Mouse (Mus musculus) embryonic facial prominence, embryonic 12.5 days (tissue): Measurements from ENCODE around the gene Pcolce2. TPM values are rescaled to one million over a fixed set of nuclear protein-coding genes. Genes with fewer than 3 reads are reported as not detected.

Experiments
- ATAC-seq: fragments of 200-750 bp; cut with Nextera tagmentation; 2 replicates; pipeline ENCODE4 v1.8.0; 2017; ENCODE audit not compliant: insufficient number of reproducible peaks, insufficient read depth, low FRiP score, low TSS enrichment
- H3K27ac ChIP-seq: fragments of 300-500 bp; sonication (generic); 2 replicates; pipeline ENCODE4 v1.5.1; 2016; ENCODE audit warnings: mild to moderate bottlenecking
- H3K27me3 ChIP-seq: fragments of 300-500 bp; sonication (generic); 2 replicates; pipeline ENCODE4 v1.6.1; 2016; ENCODE audit warnings: mild to moderate bottlenecking, moderate library complexity
- H3K36me3 ChIP-seq: fragments of 300-500 bp; sonication (generic); 2 replicates; pipeline ENCODE4 v1.6.1; 2016; ENCODE audit warnings: mild to moderate bottlenecking
- H3K4me1 ChIP-seq: fragments of 300-500 bp; sonication (generic); 2 replicates; pipeline ENCODE4 v1.6.1; 2016
- H3K4me2 ChIP-seq: fragments of 300-500 bp; sonication (generic); replicated peaks from 2 replicates; pipeline ENCODE4 v1.6.1; 2016; ENCODE audit warnings: mild to moderate bottlenecking, moderate library complexity
- H3K4me3 ChIP-seq: fragments of 300-500 bp; sonication (generic); 2 replicates; pipeline ENCODE4 v1.5.1; 2016; ENCODE audit warnings: mild to moderate bottlenecking
- H3K9ac ChIP-seq: fragments of 300-500 bp; sonication (generic); 2 replicates; pipeline ENCODE4 v1.6.1; 2016; ENCODE audit warnings: mild to moderate bottlenecking, moderate library complexity
- H3K9me3 ChIP-seq: fragments of 300-500 bp; sonication (generic); 2 replicates; pipeline ENCODE4 v1.6.1; 2016; ENCODE audit warnings: mild to moderate bottlenecking, moderate library complexity
- WGBS: fragments of 180-500 bp; shearing (Covaris S2); methylation state at CpG from one replicate; pipeline ENCODE4 v1.1.7; 2016; 5-methylcytosine and 5-hydroxymethylcytosine counted together
- polyA plus RNA-seq: library from polyadenylated mRNA; unstranded; fragments of >200 nt; fragmentation: Nextera tagmentation; extraction: Ambion mirVana; gene quantifications from 2 replicates; pipeline ENCODE4 v1.2.1, GENCODE M21; 2016

The Pcolce2 gene
- polyA plus RNA-seq, 1 experiment from 2014 or later: 6.7 TPM

DNA sequence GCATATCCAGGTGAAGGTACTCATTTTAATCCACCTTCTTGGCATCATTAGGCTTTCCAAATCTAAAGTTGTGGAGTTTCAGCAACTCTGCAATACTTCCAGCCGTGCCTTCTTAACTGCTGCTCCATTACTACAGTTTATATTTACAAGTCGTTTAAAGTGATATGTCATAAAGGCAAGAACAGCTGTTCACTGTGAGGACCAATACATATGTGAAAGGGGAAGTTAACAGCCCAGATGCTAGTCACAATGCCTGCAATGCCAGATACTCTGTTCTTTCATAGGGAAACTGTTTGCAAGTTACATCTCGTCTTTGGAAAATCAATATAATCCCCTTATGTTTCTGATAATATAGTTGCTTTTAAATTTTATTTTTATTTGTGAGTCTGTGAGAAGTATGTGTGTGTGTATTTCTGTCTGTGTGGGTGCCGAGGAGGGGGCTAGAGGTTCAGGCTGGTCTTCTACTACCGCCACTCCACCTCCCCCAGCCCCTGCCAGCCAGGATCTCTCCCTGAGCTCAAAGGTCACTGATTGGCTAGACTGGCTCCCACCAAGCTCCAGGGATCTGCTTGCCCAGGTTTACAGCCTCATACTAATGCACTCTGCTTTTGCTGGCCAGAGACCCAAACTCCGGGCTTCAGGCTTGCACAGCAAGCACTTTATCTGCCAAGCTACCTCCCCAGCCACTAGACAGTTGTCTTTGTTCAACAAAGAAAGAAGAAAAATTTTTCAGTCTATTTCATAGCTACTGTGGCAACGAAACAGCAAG lies 107.6 kb downstream of the Pcolce2 start:
- Histone ChIP-seq H3K4me2 (no peak overlapping the region), H3K27ac (no peak overlapping the region), H3K9ac (no peak overlapping the region), H3K4me3 (no peak overlapping the region), H3K4me1 (no peaks in the 10 kb centered on the region), H3K27me3 (peaks cover 9% of the 10 kb centered on the region), H3K36me3 (no peaks in the 10 kb centered on the region), H3K9me3 (no peaks in the 10 kb centered on the region)
- no peak for ATAC-seq
- WGBS: 70% methylated on average over 7 of the region's 7 CpGs

DNA sequence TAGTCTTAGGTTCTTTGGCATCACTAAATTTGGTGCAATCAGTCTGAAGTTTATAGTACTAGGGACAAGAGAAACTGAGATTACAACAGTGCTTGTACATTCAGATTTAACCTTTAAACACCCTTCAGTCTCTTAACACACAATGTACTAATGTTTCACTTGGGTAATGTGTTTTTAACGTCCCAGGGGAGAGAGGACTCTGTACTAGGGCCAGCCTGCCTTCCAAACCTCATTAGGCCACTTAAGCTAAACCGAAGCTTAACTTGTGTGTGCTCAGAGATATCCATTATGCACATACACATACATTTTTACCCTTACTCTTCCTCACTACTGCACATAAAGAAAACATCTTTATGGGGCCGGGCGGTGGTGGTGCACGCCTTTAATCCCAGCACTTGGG lies 109.9 kb downstream of the Pcolce2 start:
- Histone ChIP-seq H3K36me3 (no peaks in the 10 kb centered on the region), H3K27me3 (peaks cover 9% of the 10 kb centered on the region), H3K9me3 (no peaks in the 10 kb centered on the region), H3K4me3 (no peak overlapping the region), H3K9ac (no peak overlapping the region), H3K4me1 (peaks cover 4% of the 10 kb centered on the region; the same call in 1 of the 2 replicates), H3K27ac (no peak overlapping the region), H3K4me2 (no peak overlapping the region)
- ATAC-seq: no peak
- WGBS: 78% methylated on average over 5 of the region's 5 CpGs

Other genes starting within 250 kb of the Pcolce2 start
- 10.1 and 10.8 TPM in 2 replicates for gene Chst2, start 230.9 kb upstream of the Pcolce2 start, polyA plus RNA-seq
- gene U2surp, start 125.6 kb upstream of the Pcolce2 start, polyA plus RNA-seq: 155 and 164 TPM in 2 replicates
- gene Paqr9, start 77.9 kb upstream of the Pcolce2 start, polyA plus RNA-seq: 0.45 and 0.62 TPM in 2 replicates
- 3.2 and 3.6 TPM in 2 replicates for gene Trpc1, start 112.8 kb downstream of the Pcolce2 start, polyA plus RNA-seq
- gene Pls1, start 207.7 kb downstream of the Pcolce2 start, polyA plus RNA-seq: 5.5 and 5.8 TPM in 2 replicates
- gene Atr, start 220.0 kb downstream of the Pcolce2 start, polyA plus RNA-seq: 24.1 and 27.5 TPM in 2 replicates